ENCODE assay signal across 9 mouse cellular contexts in genomic region chr4:147959881-147960831, GRCm38 (mm10). TPM values are rescaled to one million over a fixed set of nuclear protein-coding genes. Genes with fewer than 3 reads are reported as not detected.
DNase-seq lines count a peak whose midpoint lies in the region; ATAC-seq lines count a peak whose summit lies in the region.
"Had no signal": no experiment of that assay in that cellular context is flagged by ENCODE, and none has a peak within 500 bp of the region (broad histone marks: within the 10 kb centered on the region; RNA-seq: fewer than 3 reads in every experiment).

No protein-coding gene starts in this region.

- WGBS in forebrain, embryonic 11.5 days, result 43% methylated on average over 6 of the region's 6 CpGs
- WGBS in hindbrain, embryonic 13.5 days, result 48% methylated on average over 6 of the region's 6 CpGs
- 43% methylated on average over 6 of the region's 6 CpGs for WGBS in limb, embryonic 10.5 days
- 42% methylated on average over 6 of the region's 6 CpGs for WGBS in midbrain, embryonic 14.5 days

- no peak overlapping the region for H3K4me2 ChIP-seq in forebrain, embryonic 11.5 days (ENCODE audit: low read depth, low read length, severe bottlenecking)
- H3K4me2 ChIP-seq in hindbrain, embryonic 13.5 days, result no peak overlapping the region
- H3K4me2 ChIP-seq in midbrain, embryonic 14.5 days (ENCODE audit: low read length), result no peak overlapping the region
- H3K4me2 ChIP-seq: embryonic facial prominence, embryonic 12.5 days had no signal

- H3K9me3 ChIP-seq in forebrain, embryonic 11.5 days (ENCODE audit: control insufficient read depth, low read length), result no peaks in the 10 kb centered on the region
- no peaks in the 10 kb centered on the region for H3K9me3 ChIP-seq in hindbrain, embryonic 13.5 days
- H3K9me3 ChIP-seq in limb, embryonic 10.5 days (replicated peaks), result no peaks in the 10 kb centered on the region
- no peaks in the 10 kb centered on the region for H3K9me3 ChIP-seq in midbrain, embryonic 14.5 days (ENCODE audit: control insufficient read depth, low read length)
- H3K9me3 ChIP-seq: embryonic facial prominence, embryonic 12.5 days had no signal

- H3K36me3 ChIP-seq in forebrain, embryonic 11.5 days (ENCODE audit: control insufficient read depth, insufficient read depth, low read length), result no peaks in the 10 kb centered on the region
- no peaks in the 10 kb centered on the region for H3K36me3 ChIP-seq in hindbrain, embryonic 13.5 days
- no peaks in the 10 kb centered on the region for H3K36me3 ChIP-seq in limb, embryonic 10.5 days
- H3K36me3 ChIP-seq in midbrain, embryonic 14.5 days (ENCODE audit: control insufficient read depth, insufficient read depth, low read length), result no peaks in the 10 kb centered on the region
- H3K36me3 ChIP-seq in splenic B cell, adult 2 months (ENCODE audit: control insufficient read depth, insufficient read depth, low read length, poor library complexity, severe bottlenecking), result no peaks in the 10 kb centered on the region
- H3K36me3 ChIP-seq: embryonic facial prominence, embryonic 12.5 days had no signal

- H3K9ac ChIP-seq in forebrain, embryonic 11.5 days (ENCODE audit: low read length), result no peak overlapping the region
- H3K9ac ChIP-seq in hindbrain, embryonic 13.5 days, result no peak overlapping the region
- no peak overlapping the region for H3K9ac ChIP-seq in midbrain, embryonic 14.5 days (replicated peaks; ENCODE audit: low read length)
- H3K9ac ChIP-seq: embryonic facial prominence, embryonic 12.5 days had no signal

- no peak overlapping the region for H3K4me3 ChIP-seq in forebrain, embryonic 11.5 days (ENCODE audit: low read depth, low read length)
- H3K4me3 ChIP-seq in hindbrain, embryonic 13.5 days, result no peak overlapping the region
- no peak overlapping the region for H3K4me3 ChIP-seq in limb, embryonic 10.5 days
- H3K4me3 ChIP-seq in midbrain, embryonic 14.5 days (replicated peaks; ENCODE audit: low read depth, low read length), result no peak overlapping the region
- H3K4me3 ChIP-seq: embryonic facial prominence, embryonic 12.5 days had no signal

- DNase-seq in layer of hippocampus, postnatal 10 days (ENCODE audit: low spot score in 2 of 2), result peak; percentile 69 to 71
- DNase-seq in layer of hippocampus, adult 8-10 months (ENCODE audit: low spot score in 2 of 2), result no peak
- peak; percentile 80 to 81 for DNase-seq in adrenal gland, postnatal 36 days
- peak; percentile 80 for DNase-seq in forebrain, embryonic 11.5 days (ENCODE audit: low spot score)
- peak; percentile 74 for DNase-seq in limb, embryonic 10.5 days (ENCODE audit: low spot score)
- peak; percentile 91 for DNase-seq in midbrain, embryonic 14.5 days
- peak; percentile 73 for DNase-seq in splenic B cell, adult 2 months (ENCODE audit: low read depth, low spot score)

- no peaks in the 10 kb centered on the region for H3K4me1 ChIP-seq in forebrain, embryonic 11.5 days (replicated peaks; ENCODE audit: control insufficient read depth, insufficient read depth, low read length)
- no peaks in the 10 kb centered on the region; the same call in 1 of the 2 replicates for H3K4me1 ChIP-seq in hindbrain, embryonic 13.5 days (replicated peaks)
- no peaks in the 10 kb centered on the region for H3K4me1 ChIP-seq in limb, embryonic 10.5 days
- H3K4me1 ChIP-seq in midbrain, embryonic 14.5 days (ENCODE audit: control insufficient read depth, insufficient read depth, low read length), result no peaks in the 10 kb centered on the region
- H3K4me1 ChIP-seq: embryonic facial prominence, embryonic 12.5 days had no signal

- H3K27me3 ChIP-seq in forebrain, embryonic 11.5 days (ENCODE audit: control insufficient read depth, insufficient read depth, low read length), result no peaks in the 10 kb centered on the region
- no peaks in the 10 kb centered on the region for H3K27me3 ChIP-seq in hindbrain, embryonic 13.5 days
- no peaks in the 10 kb centered on the region for H3K27me3 ChIP-seq in limb, embryonic 10.5 days (ENCODE audit: low read depth, poor library complexity, severe bottlenecking)
- no peaks in the 10 kb centered on the region for H3K27me3 ChIP-seq in midbrain, embryonic 14.5 days (ENCODE audit: control insufficient read depth, insufficient read depth, low read length)
- no peaks in the 10 kb centered on the region for H3K27me3 ChIP-seq in splenic B cell, adult 2 months (ENCODE audit: control insufficient read depth, insufficient read depth, low read length, poor library complexity, severe bottlenecking)
- H3K27me3 ChIP-seq: embryonic facial prominence, embryonic 12.5 days had no signal

- ATAC-seq in forebrain, embryonic 11.5 days (replicated peaks; ENCODE audit: low FRiP score), result peak; percentile 78
- ATAC-seq in hindbrain, embryonic 13.5 days (ENCODE audit: low FRiP score), result peak; percentile 84
- ATAC-seq in midbrain, embryonic 14.5 days (ENCODE audit: low FRiP score, low TSS enrichment), result peak; percentile 71

- no peak overlapping the region for H3K27ac ChIP-seq in forebrain, embryonic 11.5 days (ENCODE audit: low read depth, low read length)
- H3K27ac ChIP-seq in hindbrain, embryonic 13.5 days, result no peak overlapping the region
- H3K27ac ChIP-seq in limb, embryonic 10.5 days, result no peak overlapping the region
- H3K27ac ChIP-seq in midbrain, embryonic 14.5 days (replicated peaks; ENCODE audit: low read depth, low read length), result no peak overlapping the region
- H3K27ac ChIP-seq: embryonic facial prominence, embryonic 12.5 days had no signal

RNA-seq across cellular contexts. Expression of gene 2510039O18Rik, which starts 19.5 kb away (rescaled TPM):
- total RNA-seq in layer of hippocampus, postnatal 10 days (2021), result 10 to 100 TPM; 29.0 to 29.3 TPM
- 10 to 100 TPM; 26.0 to 30.2 (median 28.1) TPM for total RNA-seq in layer of hippocampus, adult 8-10 months (2022)
- total RNA-seq in adrenal gland, postnatal 36 days (2021), result 10 to 100 TPM; 48.1 to 51.0 TPM
- polyA plus RNA-seq in forebrain, embryonic 11.5 days (2014; fragmentation: Nextera tagmentation; extraction: Ambion mirVana), result 16.3 and 16.7 TPM in 2 replicates
- 12.6 and 13.0 TPM in 2 replicates for polyA plus RNA-seq in hindbrain, embryonic 13.5 days (2015; fragmentation: Nextera tagmentation; extraction: Ambion mirVana)
- 13.3 and 13.5 TPM in 2 replicates for polyA plus RNA-seq in limb, embryonic 10.5 days (2016; fragmentation: Nextera tagmentation; extraction: Ambion mirVana)
- polyA plus RNA-seq in midbrain, embryonic 14.5 days (2014; fragmentation: Nextera tagmentation; extraction: Ambion mirVana), result 15.5 and 15.8 TPM in 2 replicates

RNA-seq across cellular contexts. Expression of gene Plod1, which starts 23.6 kb away (rescaled TPM):
- total RNA-seq in layer of hippocampus, postnatal 10 days (2021), result 10 to 100 TPM; 24.0 to 26.0 TPM
- 10 to 100 TPM; 19.4 to 21.5 (median 20.9) TPM for total RNA-seq in layer of hippocampus, adult 8-10 months (2022)
- 10 to 100 TPM; 35.1 to 47.1 TPM for total RNA-seq in adrenal gland, postnatal 36 days (2021)
- 21.6 and 26.6 TPM in 2 replicates for polyA plus RNA-seq in forebrain, embryonic 11.5 days (2014; fragmentation: Nextera tagmentation; extraction: Ambion mirVana)
- 26.6 and 28.1 TPM in 2 replicates for polyA plus RNA-seq in hindbrain, embryonic 13.5 days (2015; fragmentation: Nextera tagmentation; extraction: Ambion mirVana)
- polyA plus RNA-seq in limb, embryonic 10.5 days (2016; fragmentation: Nextera tagmentation; extraction: Ambion mirVana), result 29.1 and 31.5 TPM in 2 replicates
- 13.5 and 20.7 TPM in 2 replicates for polyA plus RNA-seq in midbrain, embryonic 14.5 days (2014; fragmentation: Nextera tagmentation; extraction: Ambion mirVana)

RNA-seq across cellular contexts. Expression of gene Nppb, which starts 25.4 kb away (rescaled TPM):
- total RNA-seq in layer of hippocampus, postnatal 10 days (2021), result not detected
- total RNA-seq in layer of hippocampus, adult 8-10 months (2022), result not detected
- total RNA-seq in adrenal gland, postnatal 36 days (2021), result 1 to 10 TPM in 1 of 2 experiments, not detected in 1; 2.9 TPM
- not detected in 2 replicates for polyA plus RNA-seq in forebrain, embryonic 11.5 days (2014; fragmentation: Nextera tagmentation; extraction: Ambion mirVana)
- polyA plus RNA-seq in hindbrain, embryonic 13.5 days (2015; fragmentation: Nextera tagmentation; extraction: Ambion mirVana), result 0.30 TPM in 1 of 2 replicates, not detected in the other
- polyA plus RNA-seq in limb, embryonic 10.5 days (2016; fragmentation: Nextera tagmentation; extraction: Ambion mirVana), result not detected in 2 replicates
- polyA plus RNA-seq in midbrain, embryonic 14.5 days (2014; fragmentation: Nextera tagmentation; extraction: Ambion mirVana), result not detected in 2 replicates
- polyA plus RNA-seq: embryonic facial prominence, embryonic 12.5 days had no signal

RNA-seq across cellular contexts. Expression of gene Nppa, which starts 40.4 kb away (rescaled TPM):
- under 1 TPM in 1 of 2 experiments, not detected in 1; 0.43 TPM for total RNA-seq in layer of hippocampus, postnatal 10 days (2021)
- total RNA-seq in layer of hippocampus, adult 8-10 months (2022), result under 1 TPM in 2 of 4 experiments, not detected in 2; 0.39 to 0.66 TPM
- total RNA-seq in adrenal gland, postnatal 36 days (2021), result not detected
- 0.29 TPM in 1 of 2 replicates, not detected in the other for polyA plus RNA-seq in forebrain, embryonic 11.5 days (2014; fragmentation: Nextera tagmentation; extraction: Ambion mirVana)
- polyA plus RNA-seq in hindbrain, embryonic 13.5 days (2015; fragmentation: Nextera tagmentation; extraction: Ambion mirVana), result 3.9 and 5.2 TPM in 2 replicates
- polyA plus RNA-seq in limb, embryonic 10.5 days (2016; fragmentation: Nextera tagmentation; extraction: Ambion mirVana), result 2.2 and 7.7 TPM in 2 replicates
- polyA plus RNA-seq in midbrain, embryonic 14.5 days (2014; fragmentation: Nextera tagmentation; extraction: Ambion mirVana), result 2.9 and 4.1 TPM in 2 replicates

RNA-seq across cellular contexts. Expression of gene Mfn2, which starts 55.7 kb away (rescaled TPM):
- 100 to 1,000 TPM; 149 to 175 TPM for total RNA-seq in layer of hippocampus, postnatal 10 days (2021)
- total RNA-seq in layer of hippocampus, adult 8-10 months (2022), result 100 to 1,000 TPM; 190 to 210 (median 200) TPM
- 100 to 1,000 TPM; 150 to 219 TPM for total RNA-seq in adrenal gland, postnatal 36 days (2021)
- polyA plus RNA-seq in forebrain, embryonic 11.5 days (2014; fragmentation: Nextera tagmentation; extraction: Ambion mirVana), result 47.5 and 49.0 TPM in 2 replicates
- 82.6 and 86.9 TPM in 2 replicates for polyA plus RNA-seq in hindbrain, embryonic 13.5 days (2015; fragmentation: Nextera tagmentation; extraction: Ambion mirVana)
- polyA plus RNA-seq in limb, embryonic 10.5 days (2016; fragmentation: Nextera tagmentation; extraction: Ambion mirVana), result 29.7 and 31.5 TPM in 2 replicates
- 56.9 and 77.2 TPM in 2 replicates for polyA plus RNA-seq in midbrain, embryonic 14.5 days (2014; fragmentation: Nextera tagmentation; extraction: Ambion mirVana)

Comparison
In these comparisons a context has a peak if more than half of its experiments do, and no peak if none do; other contexts are left out.
1. DNase-seq: peak in layer of hippocampus, postnatal 10 days (2 of 2), adrenal gland, postnatal 36 days (2 of 2), forebrain, embryonic 11.5 days (single experiment), limb, embryonic 10.5 days (single experiment), midbrain, embryonic 14.5 days (single experiment) and splenic B cell, adult 2 months (single experiment); none in layer of hippocampus, adult 8-10 months (0 of 2).
2. Peak in every context shown above with its lines, with median percentiles within 50 percentile points of each other: ATAC-seq.